Mouse (Mus musculus) cerebellum, adult (tissue): ENCODE data around the gene Nat10.

Experiments
- ATAC-seq: cut with Nextera tagmentation; 2 replicates; pipeline ENCODE4 v1.9.2; 2017; ENCODE audit warnings: mild to moderate bottlenecking, moderate library complexity, mixed read lengths; ENCODE audit not compliant: insufficient number of reproducible peaks, low FRiP score, low TSS enrichment

The Nat10 gene

DNA sequence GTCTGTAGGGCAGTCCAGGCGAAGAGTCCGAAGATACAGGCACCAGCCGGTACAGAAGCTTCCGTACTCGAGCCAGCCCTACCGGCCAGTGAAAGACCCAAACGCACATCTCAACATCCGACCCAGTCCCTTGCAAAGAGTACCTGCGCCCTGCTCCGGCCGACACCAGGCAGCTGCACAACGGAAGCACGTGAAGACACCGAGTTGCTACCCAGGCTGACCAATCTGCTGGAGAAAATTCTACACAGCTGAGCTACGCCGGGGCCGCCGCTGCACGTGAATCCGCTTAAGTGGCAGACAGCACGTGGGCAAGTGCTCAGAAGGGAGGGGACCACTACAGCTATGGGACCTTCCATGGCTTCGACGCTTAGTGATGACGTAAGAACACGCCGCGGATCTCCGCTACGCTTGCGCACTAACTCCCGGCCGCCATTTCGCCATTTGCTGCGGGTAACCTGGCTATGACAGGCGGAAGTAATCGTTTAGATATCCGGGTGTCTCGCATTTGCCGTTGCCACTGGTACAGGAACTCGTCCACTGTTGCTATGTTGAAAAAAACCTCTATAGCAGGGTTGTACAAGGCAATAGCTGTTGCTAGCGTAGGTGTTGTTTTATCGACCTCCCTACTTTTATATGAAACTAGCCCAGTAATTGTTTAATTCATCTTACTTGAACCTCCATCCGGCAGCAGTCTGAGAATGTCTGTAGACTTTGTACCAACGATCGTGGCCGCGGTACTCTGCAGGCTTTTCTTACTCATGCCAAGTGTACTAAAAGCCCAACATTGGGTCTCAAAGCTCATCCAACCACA is at the start of gene Nat10:
Nat10 (minus strand) TSS at position 365 of the 811 bp plus-strand sequence.
- ATAC-seq = peak; percentile 95

- no peak for ATAC-seq
Measured at GRCm38 (mm10) chr2:103810412-103810811, 49.3 kb upstream of the Nat10 start.

DNA sequence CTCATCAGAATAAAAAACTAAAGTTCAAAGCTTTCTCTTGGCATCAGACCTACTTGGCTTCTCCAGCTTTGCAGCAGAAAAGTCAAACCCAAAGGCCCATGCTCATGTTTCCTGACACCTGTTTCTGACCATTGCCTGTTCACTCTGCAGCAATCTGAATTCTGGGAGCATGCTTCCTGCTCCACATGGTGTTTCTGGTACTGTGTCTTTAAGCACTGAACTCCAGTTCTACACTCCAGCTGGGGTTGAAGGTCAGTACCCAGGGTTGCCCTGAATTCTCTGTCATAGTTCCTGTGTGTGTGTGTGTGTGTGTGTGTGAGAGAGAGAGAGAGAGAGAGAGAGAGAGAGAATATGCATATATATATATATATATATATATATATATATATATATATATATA is 47.4 kb upstream of the Nat10 start:
- ATAC-seq = no peak

- no peak for ATAC-seq
Measured at GRCm38 (mm10) chr2:103803770-103804530, 42.9 kb upstream of the Nat10 start.

DNA sequence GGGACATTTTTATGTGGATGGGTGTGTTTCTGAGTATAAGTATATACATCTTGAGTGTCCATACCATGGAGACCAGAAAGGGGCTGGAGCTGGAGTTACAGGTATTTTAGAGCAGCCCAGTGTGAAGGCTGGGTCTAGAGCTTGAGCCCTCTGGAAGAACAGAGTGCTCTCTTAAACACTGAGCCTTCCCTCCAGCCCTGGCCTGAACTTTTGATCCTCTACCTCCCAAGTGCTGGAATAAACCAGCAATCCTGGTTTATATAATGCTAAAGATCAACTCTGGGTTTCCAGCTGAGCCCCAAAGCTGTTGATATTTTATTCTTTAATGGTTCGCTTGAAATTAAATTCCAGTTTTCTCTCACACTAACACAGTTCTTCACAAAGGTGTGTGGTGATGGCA is 41.4 kb upstream of the Nat10 start:
- ATAC-seq = no peak

GRCm38 (mm10) chr2:103797491-103798009 is 36.5 kb upstream of the Nat10 start, which contains the start of gene Caprin1:
Gene Caprin1 (minus strand): TSS chr2:103797649.
- peak; percentile 94 for ATAC-seq

DNA sequence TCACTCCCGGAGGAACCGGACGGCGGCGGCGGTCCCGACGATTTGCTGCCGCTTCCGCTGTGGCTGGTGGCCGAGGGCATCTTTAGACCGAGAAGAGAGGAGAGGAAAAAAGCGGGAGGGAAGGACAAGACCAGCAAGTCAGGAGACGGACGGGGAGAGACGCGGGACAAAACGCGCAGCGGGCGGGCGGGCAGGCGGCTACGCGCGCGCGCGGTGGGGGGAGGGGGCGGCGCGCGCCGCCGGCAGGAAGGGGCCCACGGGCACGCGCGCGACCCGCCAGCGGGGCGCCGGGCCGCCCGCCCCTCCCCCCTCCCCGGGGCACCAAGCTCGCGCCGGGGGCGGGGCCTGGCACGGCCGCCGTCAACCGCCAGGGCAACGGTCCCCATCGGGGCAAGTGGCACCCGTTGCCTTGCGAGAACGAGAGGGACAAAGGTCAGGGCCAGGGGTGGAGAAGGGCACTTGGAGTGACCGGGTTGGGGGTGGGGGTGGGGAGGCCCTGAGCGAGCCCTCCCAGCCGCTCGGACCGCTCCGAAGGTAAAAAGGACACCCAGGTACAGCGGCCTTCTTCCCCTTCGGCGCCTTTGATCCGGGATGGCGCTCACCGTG is 35.9 kb upstream of the Nat10 start:
- ATAC-seq = peak; percentile 70

DNA sequence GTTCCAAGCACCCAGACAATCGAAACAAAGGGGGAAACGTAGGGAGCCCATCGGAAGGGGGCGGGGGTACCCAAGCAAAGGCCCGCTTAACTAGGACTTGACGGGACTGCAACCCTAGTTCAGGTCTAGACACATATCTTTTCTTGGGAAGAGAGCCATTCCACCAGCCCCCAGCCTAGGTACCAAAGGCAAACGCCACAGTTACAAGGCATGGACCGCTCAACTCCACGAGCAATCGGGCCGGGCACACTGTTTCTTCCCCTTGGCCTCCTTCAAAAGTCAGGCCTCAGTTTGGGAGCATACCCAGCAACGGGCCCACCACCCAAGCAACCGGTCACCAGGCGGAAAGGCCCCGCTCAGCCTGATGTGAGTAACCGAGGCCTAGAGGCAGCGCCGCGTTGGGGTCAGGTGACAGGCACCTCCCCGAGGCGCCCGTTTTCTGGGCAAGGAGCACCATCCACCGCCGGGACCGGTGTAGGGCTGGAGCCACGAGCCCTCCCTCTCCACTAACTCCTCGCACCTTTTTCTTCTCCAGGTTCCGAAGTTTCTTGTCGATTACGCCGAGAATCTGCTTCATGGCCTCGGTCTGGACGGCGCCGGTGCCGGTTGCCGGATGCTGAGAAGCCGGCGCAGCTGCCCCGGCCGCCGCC is 35.3 kb upstream of the Nat10 start:
- peak; percentile 52; the same call in 1 of the 2 replicates for ATAC-seq

DNA sequence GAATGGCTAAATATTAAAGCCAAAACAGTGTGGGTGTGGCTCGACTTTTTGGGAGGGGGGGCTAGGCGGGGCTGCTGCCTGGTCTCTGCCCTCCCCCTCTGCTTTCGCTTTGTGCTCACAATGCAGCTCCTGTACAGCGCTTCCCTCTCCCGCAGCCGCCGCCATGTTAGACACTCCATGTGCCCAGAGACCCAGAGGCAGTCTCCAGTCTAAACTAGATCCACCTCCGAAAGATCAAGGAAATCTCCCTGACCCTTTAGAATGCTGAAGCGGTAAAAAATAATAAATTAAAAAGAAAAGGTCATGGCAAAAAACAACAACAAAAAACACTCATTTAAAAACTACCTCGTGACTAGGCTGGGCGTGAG is 34.8 kb upstream of the Nat10 start:
- no peak for ATAC-seq

DNA sequence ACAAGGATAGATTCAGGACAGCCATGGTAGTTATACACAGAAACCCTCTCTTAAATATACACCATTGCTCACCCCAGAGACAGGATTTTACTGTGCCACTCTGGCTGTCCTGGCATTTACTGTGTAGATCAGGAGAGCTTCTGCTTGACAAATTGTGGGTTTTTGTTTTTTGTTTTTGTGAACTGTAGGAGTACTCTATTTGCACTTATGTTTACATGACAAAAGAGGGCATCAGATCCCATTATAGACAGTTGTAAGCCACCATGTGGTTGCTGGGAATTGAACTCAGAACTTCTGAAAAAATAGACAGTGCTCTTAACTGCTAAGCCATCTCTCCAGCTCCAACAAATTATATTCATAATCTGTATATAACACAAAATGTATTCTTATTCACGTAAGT is 30.9 kb upstream of the Nat10 start:
- ATAC-seq = no peak

DNA sequence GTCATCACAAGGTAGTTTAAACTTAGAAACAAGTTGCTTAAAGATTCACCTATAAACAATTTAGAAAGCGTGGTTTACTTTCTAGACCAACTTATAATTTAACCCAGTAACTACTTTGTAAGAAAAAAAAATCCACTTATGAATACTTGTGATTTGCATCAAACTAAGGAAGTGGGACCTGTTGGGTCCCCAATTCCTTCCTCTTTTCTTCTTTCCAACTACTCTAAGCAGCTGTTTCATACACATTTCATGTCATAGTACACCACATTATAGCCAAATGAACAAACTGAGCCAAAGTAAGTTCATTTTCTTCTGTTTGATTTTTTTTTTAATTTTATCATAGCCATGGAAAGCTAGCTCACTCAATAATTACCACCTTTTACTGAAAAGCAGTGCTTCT is 24.7 kb upstream of the Nat10 start:
- no peak for ATAC-seq

DNA sequence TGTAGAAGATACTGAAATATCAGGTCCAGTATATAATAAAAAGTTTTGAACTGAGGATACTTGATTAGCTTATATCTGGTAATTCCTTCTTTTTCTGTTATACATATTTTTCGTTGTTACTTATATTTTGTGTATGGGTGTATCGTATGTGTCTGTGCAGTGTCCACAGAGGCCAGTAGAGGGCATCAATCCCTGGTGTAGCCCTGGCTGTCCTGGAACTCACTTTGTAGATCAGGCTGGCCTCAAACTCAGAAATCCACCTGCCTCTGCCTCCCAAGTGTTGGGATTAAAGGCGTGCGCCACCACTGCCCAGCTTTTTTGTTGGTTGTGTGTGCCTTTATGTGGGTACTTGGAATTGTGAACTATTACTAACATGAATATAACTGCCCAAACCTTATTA is 23.6 kb upstream of the Nat10 start:
- no peak for ATAC-seq

DNA sequence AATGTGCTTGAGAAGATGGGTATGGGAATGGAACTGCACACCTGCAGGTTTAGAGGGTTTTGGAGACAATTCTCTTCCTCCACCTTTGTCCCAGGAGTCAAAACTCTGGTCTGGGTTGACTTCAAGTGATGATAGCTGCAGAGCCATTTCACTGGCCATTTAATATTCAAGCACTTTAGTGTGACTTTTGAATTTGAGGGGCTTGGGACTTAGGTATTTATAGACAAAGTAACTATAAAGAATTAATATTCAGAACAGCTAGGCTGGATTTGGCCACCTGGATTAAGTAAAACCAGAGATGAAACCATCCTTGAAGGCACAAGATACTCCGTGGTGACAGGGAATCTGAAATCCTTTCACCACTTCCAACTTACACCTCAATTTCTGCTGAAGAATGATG is 1.4 kb upstream of the Nat10 start:
- ATAC-seq = no peak

GRCm38 (mm10) chr2:103761993-103762392 is 923 bp upstream of the Nat10 start:
- ATAC-seq = no peak

GRCm38 (mm10) chr2:103760421-103760820 is 649 bp downstream of the Nat10 start:
- peak; percentile 15; the same call in 1 of the 2 replicates for ATAC-seq

GRCm38 (mm10) chr2:103755458-103756085 is 5.5 kb downstream of the Nat10 start:
- no peak for ATAC-seq

GRCm38 (mm10) chr2:103754614-103755013 is 6.5 kb downstream of the Nat10 start:
- ATAC-seq = no peak

- ATAC-seq = no peak
Measured at GRCm38 (mm10) chr2:103751771-103752170, 9.3 kb downstream of the Nat10 start.

GRCm38 (mm10) chr2:103749091-103749490 is 12.0 kb downstream of the Nat10 start:
- no peak for ATAC-seq

- no peak for ATAC-seq
Measured at GRCm38 (mm10) chr2:103747891-103748290, 13.2 kb downstream of the Nat10 start.
